Mouse (Mus musculus): Measurements from ENCODE around the gene Serpina11. TPM values are rescaled to one million over a fixed set of nuclear protein-coding genes. Genes with fewer than 3 reads are reported as not detected.

The Serpina11 gene
- total RNA-seq (2021): 10 to 100 TPM; 15.8 to 45.3 TPM
- long read RNA-seq, experiment 1, transcript Serpina11-201 (5 exons, 1,447 nt): minor isoform, 7 of 101 reads
- long read RNA-seq, experiment 1, transcript Serpina11-202 (5 exons, 1,461 nt): major isoform, 60 of 101 reads
- long read RNA-seq, experiment 1, partial matches to known transcripts: 27 of 101 reads
- long read RNA-seq, experiment 1, other reads (novel, unspliced or antisense): 7 of 101 reads
- long read RNA-seq, experiment 2, partial matches to known transcripts: 0 of 3 reads
- long read RNA-seq, experiment 2, other reads (novel, unspliced or antisense): 0 of 3 reads

DNA sequence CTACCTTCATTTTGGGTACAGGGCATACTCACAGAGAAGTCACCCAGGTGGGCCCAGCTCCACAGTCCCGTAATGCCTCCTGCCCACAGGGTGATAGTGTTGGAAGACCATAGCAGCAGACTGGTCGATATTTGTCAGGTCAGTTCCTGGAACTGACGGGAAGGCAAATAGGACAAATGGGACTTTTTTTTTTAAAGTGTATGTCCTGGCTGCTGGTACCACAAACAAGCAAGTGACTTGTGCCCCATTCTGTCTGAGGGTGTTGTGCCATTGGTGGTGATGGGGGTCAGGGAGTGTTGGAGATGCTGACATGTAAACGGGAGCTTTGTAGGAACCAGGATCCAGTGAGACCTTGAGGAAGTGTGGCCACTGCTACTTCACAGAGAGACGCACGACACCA is at the start of gene Serpina11:
Gene Serpina11, minus strand, starts transcription at position 101 of the 400 bp plus-strand sequence.
- DNase-seq: no peak

DNA sequence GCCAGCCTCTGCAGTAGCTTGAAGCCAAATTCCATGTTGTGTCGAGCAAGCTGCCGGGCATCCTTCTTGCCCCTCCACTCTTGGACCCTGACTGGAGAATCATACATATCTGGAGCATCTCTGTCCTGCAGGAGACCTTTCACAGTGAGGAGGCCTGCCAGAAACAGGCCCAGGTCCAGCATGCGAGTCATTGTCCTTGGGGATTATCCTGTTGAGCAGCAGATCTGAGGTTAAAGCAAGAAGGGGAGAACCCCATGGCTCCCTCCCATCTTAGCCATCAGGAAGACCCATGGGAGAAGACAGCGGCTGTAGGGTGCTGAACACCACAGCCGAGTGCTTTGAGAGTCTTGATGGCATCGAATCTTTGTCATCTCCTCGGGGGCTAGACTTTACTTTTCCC is 48.4 kb upstream of the Serpina11 start:
- no peak for DNase-seq

DNA sequence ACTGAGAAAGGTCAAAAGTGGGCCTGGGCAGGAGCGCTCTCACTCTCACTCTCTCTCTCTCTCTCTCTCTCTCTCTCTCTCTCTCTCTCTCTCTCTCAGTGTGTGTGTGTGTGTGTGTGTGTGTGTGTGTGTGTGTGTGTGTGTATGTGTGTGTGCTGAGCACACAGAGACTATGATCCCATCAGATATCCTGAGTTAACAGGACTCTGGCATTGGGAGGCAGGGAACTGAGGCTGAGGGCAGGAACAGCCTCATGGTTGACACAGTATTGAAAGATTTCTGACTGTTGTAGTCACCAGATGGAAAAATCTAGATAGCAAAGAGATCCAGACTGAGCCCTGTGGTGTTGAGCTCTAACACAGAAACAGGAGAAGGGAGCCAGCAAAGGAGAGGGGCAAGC is 44.0 kb upstream of the Serpina11 start:
- no peak for DNase-seq

DNA sequence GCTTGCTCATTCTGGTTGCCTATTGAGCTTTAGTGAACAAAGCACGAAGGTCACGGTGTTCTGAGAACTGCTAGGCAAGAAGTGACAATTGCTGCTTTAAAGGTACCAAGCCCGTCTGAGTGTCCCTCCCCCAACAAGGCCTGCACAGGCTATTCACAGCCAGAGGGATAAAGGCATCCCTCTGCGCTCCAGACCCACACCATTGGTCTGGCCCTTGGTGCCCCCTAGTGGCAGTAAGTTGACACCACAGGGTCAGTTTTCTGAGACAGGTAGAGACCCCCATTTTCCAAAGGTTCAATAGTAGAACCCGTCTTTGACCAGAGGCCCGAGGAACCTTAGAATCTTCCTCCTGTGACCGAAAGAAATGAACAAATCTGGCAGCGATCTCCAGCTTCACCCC is 40.2 kb upstream of the Serpina11 start:
- peak; percentile 48 for DNase-seq

DNA sequence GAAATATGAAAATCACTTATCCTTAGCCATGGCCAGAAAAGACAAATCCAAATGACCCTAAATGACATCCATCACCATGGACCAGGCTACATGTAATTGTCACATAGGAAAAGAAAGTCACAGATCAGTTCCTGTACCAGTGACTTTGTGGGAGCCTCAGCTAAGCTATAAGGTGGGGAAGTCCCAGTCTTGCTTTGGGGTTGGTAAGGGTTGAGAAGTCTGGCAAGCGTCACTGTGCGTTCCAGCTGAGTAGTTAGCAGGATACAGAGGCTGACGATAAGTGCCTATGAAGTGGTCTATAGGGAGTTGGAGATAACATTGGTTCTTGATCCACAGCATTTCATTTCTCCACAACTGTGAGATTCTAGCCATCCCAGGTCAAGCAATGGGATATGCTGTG is 25.5 kb upstream of the Serpina11 start:
- DNase-seq: no peak

DNA sequence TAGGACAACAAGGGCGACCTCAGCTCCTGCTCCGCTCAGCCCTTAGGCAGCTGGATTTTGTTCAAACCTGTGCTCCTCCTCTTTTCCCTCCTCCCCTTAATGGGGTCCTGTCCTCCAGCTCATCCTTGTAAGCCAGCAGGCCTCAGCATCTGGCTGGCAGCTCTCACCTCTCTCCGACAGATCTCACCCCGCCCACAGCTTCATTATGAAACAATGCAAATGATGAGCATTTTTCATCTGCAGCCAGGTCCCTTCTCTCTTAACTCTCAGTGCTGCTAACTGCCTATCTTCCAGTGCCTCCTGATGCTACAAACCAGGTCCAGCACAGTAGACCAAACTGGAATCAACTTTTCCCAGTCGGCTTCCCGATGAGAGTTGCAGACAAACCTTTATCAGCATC is 23.9 kb upstream of the Serpina11 start, which contains the start of gene Serpina9:
Gene Serpina9, minus strand, starts transcription at position 136 of the 400 bp plus-strand sequence.
- no peak for DNase-seq

DNA sequence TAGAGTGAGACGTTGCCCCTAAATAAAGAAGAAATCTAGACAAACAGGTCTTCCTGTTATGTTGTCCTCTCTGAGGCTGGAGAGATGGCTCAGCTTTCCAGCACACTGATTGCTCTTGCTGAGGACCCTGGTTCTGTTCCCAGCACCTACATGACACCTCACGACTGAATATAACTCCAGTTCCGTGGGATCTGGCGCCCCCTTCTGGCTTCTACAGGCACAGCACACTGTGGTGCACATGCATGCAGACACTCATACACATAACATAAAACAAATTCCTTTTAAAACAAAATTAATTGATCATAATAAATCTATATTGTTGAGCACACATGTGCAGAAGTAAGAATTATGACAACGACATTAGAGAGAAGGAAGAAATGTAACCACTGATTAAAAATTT is 14.9 kb upstream of the Serpina11 start:
- DNase-seq: no peak

DNA sequence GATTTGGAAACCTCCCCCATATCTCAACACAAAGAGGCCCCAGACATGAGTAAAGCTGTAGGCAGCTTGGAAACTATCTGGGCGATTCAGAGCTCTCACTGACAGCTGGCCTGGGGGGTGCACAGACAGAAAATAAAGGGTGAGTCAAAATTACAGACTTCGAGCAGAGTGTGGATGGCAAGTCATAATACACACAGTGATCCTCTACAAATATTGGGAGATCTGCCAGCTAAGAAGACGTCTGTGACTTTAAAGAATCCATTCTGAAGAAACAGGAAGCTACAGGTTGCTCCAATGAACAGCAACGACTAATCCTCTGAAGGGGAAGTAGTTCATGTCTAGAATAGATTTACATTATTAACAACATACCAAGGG is 13.5 kb upstream of the Serpina11 start:
- DNase-seq: no peak

DNA sequence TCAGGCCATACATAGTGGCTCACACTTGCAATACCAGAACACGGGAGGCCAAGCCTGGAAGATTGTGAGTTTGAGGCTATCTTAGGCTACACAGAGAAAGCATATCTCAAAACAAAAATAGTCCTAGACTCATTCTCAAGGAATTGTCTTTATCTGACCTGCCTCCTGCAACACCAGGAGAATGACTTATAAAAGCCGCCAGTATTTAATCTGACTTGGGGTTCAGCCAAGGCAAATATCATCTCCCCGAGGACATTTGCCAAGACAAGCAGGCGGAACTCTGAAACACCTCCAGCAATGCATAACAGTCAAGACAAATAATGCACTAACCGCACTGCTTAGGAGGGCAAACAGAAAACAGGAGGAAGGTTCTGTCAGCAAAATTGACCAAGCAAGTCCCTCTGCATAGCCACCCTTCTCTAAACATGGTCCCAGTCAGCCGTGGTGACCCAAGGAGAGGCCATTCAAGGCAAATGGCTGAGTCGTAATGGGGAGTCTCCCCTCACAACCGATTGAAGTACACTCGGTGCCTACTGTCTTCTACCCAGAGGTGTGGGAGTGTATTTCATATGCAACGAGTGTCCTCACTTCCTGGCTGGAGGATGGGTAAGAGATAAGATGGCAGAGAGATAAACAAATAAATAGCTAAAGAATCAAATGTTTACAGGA is 12.9 kb upstream of the Serpina11 start:
- DNase-seq: peak; percentile 51

DNA sequence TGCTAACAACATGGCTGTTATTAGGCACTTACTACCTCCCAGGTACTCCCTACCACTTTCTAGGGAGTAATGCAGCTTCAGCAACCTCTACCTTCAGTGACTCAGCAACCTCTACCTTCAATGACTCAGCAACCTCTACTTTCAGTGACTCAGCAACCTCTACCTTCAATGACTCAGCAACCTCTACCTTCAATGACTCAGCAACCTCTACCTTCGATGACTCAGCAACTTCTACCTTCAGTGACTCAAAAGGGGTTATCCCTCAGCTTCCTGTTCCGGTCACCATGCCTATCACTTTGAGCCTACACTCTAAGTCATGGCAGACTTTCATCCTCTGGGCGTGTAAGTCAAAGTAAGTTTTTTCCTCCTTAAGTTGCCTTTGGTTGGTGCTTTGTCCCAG is 10.8 kb upstream of the Serpina11 start:
- no peak for DNase-seq

DNA sequence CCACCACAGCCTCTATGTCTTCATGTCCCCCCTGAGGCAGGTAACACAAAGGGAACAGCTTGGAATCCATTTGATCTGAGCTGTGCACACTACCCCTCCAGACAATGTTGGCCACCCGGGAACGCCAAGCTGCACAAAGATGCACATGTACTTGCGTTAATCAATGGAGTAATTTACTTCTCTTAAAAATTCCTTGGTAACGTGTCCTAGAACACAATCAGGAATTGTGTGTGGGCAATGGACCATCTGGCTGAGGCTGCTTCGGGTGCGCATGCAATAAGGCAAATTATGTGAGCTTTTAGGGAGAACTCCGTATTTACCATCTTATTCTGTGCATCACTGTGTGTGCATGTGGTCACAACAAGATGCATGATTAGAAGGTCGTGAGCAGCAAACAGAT is 9.9 kb upstream of the Serpina11 start:
- DNase-seq: no peak

DNA sequence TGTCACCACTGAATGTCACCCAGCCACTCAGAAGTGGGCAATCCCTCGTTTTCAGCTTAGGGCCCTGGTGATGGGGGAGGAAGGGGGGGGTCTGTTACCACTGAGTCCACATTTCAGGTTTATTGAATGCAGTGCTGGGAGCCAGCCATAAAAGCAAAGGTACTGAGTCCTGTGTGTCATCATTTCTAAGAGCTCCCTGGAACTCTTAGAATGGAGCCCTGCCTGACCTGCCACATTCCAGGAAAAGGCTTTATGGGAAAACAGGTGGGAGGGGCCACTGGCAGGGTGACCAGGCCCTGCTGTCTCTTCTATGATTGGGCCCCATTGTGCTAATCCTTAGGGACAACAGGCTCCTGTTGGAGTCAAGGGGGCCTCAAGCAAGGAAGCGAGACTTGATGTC is 6.8 kb upstream of the Serpina11 start:
- no peak for DNase-seq

DNA sequence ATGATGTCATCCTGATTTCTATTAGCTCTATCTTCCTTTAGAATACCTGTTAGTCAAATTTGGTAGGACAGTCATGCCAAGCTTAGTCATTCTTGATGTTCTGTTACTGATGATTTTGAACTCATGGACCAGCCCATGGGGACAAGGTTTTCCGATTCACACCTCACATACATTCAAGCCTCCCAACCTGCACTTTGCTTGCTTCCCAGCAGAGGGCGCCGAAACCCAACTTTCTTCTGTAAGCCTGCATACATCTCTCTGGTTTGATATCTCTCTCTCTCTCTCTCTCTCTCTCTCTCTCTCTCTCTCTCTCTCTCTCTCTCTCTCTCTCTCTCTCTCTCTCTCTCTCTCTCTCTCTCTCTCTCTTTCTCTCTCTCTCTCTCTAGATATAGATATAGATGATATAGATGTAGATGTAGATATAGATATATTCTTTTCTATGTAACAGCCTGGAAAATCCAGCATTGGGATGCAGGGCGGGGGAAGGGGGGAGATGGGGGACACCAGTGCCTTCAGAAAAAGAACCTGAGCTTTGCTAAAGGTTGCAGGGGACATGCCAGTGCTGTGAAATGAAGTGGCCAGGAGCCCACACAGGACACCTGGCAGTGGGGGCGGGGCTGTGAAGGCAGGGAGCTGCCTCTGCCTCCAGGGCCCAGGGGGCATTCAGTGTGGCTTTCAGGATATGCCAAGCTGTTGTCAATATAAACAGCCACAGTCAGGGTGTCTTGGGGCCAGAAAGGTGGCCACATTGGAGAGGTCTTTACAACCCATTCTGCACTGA is 5.7 kb upstream of the Serpina11 start:
- peak; percentile 77 for DNase-seq

DNA sequence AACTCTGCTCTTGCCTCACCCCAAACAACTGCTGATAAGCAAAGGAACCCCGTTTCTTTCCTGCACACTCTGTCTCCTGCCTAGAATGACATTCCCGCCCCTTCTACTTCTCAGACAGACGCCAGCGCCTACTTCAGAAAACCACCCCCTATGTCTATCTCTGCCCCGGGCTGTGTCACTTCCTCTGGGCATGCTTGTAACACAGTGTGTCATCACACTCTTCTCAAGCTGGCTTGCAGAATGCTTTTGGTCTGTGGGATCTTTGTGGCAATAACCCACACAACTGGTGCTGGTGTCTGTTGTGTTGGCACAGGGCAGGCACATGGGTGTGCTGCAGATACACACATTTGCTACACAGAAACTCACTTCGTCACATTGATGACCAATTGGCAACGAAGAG is 3.2 kb upstream of the Serpina11 start:
- DNase-seq: no peak

DNA sequence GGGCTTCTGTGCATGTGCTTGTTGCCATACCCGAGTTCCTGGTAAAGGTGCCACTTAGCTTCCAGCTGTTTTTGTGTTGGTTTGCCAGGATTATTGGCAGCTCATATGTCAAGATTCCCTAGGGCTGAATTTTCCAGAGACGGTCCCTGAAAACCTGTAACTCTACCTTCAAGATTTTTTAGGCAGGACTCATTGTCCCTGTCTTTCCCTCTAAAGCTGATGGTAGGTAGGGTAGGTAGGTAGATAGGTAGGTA is 316 bp downstream of the Serpina11 start:
- no peak for DNase-seq

DNA sequence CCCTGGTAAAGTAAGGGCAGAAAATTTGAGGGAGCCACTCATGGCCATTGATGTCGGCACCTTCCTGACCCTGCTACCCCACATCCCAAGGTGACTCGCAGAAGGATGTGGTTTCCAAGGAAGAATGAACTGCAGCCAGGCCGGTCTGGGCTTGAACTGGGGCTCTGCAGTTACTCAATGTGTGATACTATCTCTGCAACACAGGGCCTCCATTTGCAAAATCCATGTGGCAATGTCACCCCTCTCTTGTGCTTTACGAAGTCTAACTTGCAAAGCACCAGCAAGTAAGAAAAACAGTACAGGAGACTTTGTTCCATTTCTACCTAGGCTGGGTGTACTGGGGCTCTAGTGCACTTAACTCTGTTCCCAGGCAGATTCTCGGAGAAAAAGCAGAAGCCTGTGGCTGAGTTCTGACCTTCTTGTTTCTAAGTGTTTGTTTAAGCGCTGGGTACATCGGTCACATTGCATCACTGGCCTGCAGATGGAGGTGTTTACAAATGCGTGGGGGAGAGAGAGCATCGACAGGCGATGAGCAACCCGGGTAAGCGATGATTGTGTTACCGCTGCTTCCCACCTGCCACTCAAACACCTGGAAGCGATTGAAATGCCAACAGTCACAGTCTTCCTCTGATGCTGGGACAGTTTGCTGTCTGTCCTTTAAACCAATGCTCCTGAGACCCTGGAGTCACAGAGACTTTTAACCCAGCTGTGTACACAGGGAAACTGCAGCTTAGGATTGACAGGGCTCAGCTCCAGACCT is 823 bp downstream of the Serpina11 start:
- no peak for DNase-seq

DNA sequence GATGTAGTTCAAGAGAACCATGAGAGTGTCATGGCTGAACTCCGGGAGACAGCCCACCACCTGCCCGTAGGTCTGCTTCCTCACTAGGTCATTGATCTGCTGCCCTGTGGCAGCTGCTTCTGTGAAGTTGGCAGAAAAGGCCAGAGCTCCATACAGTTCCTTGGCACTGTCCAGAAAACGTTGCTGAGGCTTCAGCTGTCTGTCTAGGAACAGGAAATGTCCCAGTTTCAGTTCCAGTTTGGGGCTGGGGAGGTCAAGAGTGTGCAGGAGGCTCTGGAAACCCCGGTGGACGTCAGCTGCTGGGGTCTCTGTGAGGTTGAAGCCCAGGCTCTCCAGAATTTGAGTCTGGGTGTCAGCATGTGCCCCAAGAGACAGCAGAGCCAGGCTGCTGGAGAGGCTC is 3.9 kb downstream of the Serpina11 start:
- DNase-seq: no peak

DNA sequence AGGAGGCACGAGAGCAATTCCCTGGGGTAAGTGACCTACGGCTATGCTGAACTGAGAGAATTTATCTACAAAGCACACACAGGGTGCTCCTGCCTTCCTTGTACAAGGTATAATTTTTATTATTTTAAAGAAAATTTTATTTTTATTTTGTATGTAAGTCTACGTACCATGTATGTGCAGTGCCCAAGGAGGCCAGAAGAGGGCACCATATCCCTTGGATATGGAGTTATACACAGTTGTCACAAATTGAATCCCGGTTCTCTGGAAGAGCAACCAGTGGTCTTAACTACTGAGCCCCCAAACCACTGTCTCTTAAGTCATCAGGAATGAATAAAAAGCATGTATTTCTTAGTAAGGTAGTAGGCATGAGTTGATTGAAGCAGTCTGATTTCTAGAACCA is 4.8 kb downstream of the Serpina11 start:
- DNase-seq: peak; percentile 71

DNA sequence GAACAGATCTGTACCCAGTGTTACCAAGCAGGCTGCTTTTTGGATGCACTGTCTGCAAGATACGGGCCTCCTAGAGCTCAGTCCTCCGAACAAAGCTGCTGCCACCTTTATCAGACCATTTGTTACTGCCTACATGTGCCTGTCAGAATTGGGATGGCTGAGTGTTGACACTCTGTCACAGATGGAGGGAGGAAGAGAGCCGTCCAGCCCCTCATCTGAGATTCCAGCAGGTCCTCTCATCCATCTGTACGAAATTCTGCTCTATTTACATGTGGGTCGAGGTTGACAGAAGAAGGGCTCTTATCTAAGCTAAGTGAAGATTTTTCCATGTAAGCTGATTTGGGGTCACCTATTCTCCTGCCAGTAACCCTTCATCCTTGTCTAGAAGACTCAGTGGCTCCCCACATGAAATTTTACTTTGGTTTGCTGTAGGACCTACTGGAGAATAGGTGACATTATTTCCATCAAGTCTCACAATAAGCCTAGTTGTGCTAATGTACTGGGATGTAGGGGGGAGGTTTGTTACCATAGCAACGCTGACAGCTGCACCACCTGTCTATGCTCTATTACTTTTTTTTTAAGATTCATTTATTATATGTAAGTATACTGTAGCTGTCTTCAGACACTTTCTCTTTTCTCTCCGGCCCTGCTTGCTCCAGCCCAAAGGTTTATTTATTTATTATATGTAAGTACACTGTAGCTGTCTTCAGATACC is 8.0 kb downstream of the Serpina11 start:
- no peak for DNase-seq

DNA sequence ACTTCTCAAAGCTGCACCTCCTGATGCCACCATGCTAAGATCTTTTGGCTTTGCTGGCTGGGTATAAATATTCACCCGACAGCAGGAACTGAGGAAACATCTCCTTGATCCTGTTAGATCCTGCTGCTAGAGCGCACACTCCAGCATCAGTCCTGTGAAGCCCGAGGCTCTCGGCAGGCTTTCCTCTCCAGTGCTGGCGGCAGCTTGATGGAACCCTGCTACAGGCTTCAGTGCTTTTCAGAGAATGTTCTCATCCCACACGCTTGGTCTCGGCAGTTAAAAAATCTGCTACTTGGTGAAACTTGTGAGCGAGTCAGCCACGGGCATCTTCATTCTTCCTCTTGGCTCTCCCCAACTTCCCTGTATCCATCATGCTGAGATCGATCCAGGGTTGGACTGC is 11.5 kb downstream of the Serpina11 start:
- DNase-seq: no peak

DNA sequence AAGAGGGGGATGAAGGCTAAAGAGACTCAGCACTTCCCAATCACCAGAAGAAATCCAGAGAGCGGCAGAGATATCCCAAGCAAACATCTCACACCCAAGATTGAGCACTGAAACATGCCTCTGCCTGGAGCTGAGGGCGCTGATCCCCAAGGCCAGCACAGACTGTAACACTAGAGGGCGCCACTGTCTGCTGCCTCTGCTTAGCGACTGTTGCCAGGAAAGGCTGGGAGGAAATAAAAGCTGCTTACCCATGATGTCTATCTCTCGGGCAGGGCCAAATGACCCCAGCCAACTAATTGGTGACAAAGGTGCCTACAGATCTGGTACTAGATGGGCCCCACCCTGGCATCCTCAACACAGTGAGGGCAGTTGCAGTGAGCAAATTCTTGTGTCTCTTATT is 11.9 kb downstream of the Serpina11 start:
- DNase-seq: peak; percentile 52

DNA sequence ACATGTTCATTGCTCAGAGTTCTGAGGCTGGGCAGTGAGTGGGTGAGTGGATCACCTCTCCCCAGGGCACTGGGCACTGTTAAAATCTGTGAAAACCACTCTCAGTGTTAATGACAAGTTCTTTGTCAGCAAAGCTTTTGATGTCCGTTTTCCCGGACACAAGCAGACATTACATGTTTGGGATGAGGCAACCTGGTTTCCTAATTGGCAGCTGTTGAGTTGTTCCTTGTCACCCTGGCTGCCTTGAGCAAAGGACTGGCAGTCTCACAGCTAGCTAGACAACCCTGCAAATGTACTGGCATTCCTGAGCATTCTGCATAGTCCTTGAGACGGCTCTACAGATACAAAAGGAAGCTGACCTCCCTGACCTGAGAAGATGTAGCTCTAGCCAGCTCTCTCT is 12.7 kb downstream of the Serpina11 start:
- DNase-seq: no peak
